Mouse (Mus musculus) G1E (cell line): ENCODE data around the gene Dscam. TPM values are rescaled to one million over a fixed set of nuclear protein-coding genes. Genes with fewer than 3 reads are reported as not detected.

Experiments used
- ATAC-seq: 2 replicates; pipeline ENCODE4 v1.8.0; 2016; ENCODE audit warnings: mild to moderate bottlenecking; ENCODE audit not compliant: insufficient number of reproducible peaks, poor library complexity, low FRiP score, severe bottlenecking; ENCODE audit errors: extremely low read depth
- DNase-seq: peaks from one replicate; pipeline ENCODE4 v3.0.0; 2012; ENCODE audit warnings: low spot score
- H3K27me3 ChIP-seq: 2 replicates; pipeline ENCODE4 v1.6.1; 2012; ENCODE audit warnings: mild to moderate bottlenecking, low read length, inconsistent platforms; ENCODE audit not compliant: insufficient read depth
- H3K36me3 ChIP-seq: replicated peaks from 2 replicates; pipeline ENCODE3; 2012; ENCODE audit warnings: mild to moderate bottlenecking, inconsistent platforms
- H3K4me1 ChIP-seq: 2 replicates; pipeline ENCODE4 v1.6.1; 2012; ENCODE audit warnings: low read depth, low read length, inconsistent platforms, mixed read lengths; ENCODE audit not compliant: insufficient read depth
- H3K4me3 ChIP-seq: 2 replicates; pipeline ENCODE4 v1.5.1; 2012; ENCODE audit warnings: low read depth, mild to moderate bottlenecking, inconsistent platforms, low read length, moderate library complexity, mixed read lengths
- H3K9me3 ChIP-seq: replicated peaks from 2 replicates; pipeline ENCODE4 v1.6.1; 2012; ENCODE audit warnings: inconsistent platforms
- CTCF ChIP-seq: IDR thresholded peaks from 2 replicates; pipeline ENCODE4 v1.5.1; 2012; ENCODE audit warnings: low read depth, low read length, inconsistent platforms, mixed read lengths
- GATA1 ChIP-seq: IDR thresholded peaks from 2 replicates; pipeline ENCODE4 v1.6.1; 2012; ENCODE audit warnings: borderline replicate concordance, low read length, inconsistent platforms, mixed read lengths
- GATA2 ChIP-seq: IDR thresholded peaks from 2 replicates; pipeline ENCODE4 v1.6.1; 2012; ENCODE audit warnings: low read depth, low read length, inconsistent platforms, borderline replicate concordance
- POLR2AphosphoS5 ChIP-seq: IDR thresholded peaks from 2 replicates; pipeline ENCODE4 v1.6.1; 2012; ENCODE audit warnings: low read depth, low read length, inconsistent platforms; ENCODE audit not compliant: insufficient replicate concordance
- TAL1 ChIP-seq: conservative IDR thresholded peaks from 2 replicates; pipeline ENCODE4 v1.6.1; 2012; ENCODE audit warnings: low read depth, low read length, inconsistent platforms, mixed read lengths
- polyA plus RNA-seq: library from polyadenylated mRNA; stranded (reverse); fragments of >175 nt; gene quantifications from 2 replicates; pipeline ENCODE4 v1.2.3, GENCODE M21; 2012
- total RNA-seq, 2 experiments: library from RNA; stranded (forward) in 1 of 2; stranded (reverse) in 1 of 2; fragments of 200-1000 nt in 1 of 2; fragments of >200 nt in 1 of 2; fragmentation: Nextera tagmentation in 1 of 2; gene quantifications; 2 replicates each; pipeline ENCODE4 v1.2.3; 2014 to 2017

Dscam gene
- total and polyA plus RNA-seq, 3 experiments, result under 0.01 TPM; not detected in 2

- Histone ChIP-seq H3K4me3 (no peak overlapping the region), H3K36me3 (no peaks in the 10 kb centered on the region), H3K27me3 (no peaks in the 10 kb centered on the region), H3K9me3 (peaks cover 3% of the 10 kb centered on the region; the same call in 1 of the 2 replicates), H3K4me1 (no peaks in the 10 kb centered on the region)
- DNase-seq (no peak), ATAC-seq (no peak)
- TF ChIP-seq TAL1, result no peak
- TF ChIP-seq GATA2, result no peak
- TF ChIP-seq GATA1, result no peak
- no peak for TF ChIP-seq POLR2AphosphoS5
- no peak for TF ChIP-seq CTCF
These were observed 164.3 kb downstream of the Dscam start for GRCm38 (mm10) chr16:97006041-97006853.

GRCm38 (mm10) chr16:97003965-97004364 is 166.6 kb downstream of the Dscam start:
- Histone ChIP-seq H3K27me3 (no peaks in the 10 kb centered on the region), H3K36me3 (no peaks in the 10 kb centered on the region), H3K4me3 (no peak overlapping the region), H3K9me3 (peaks cover 3% of the 10 kb centered on the region; the same call in 1 of the 2 replicates), H3K4me1 (no peaks in the 10 kb centered on the region)
- TF ChIP-seq GATA2 (no peak), CTCF (no peak), POLR2AphosphoS5 (no peak), TAL1 (no peak), GATA1 (no peak)
- DNase-seq (no peak), ATAC-seq (no peak)

GRCm38 (mm10) chr16:97002837-97003236 is 167.7 kb downstream of the Dscam start:
- H3K36me3 ChIP-seq, result no peaks in the 10 kb centered on the region
- H3K27me3 ChIP-seq, result no peaks in the 10 kb centered on the region
- TF ChIP-seq GATA1 (no peak), CTCF (no peak), TAL1 (no peak), GATA2 (no peak), POLR2AphosphoS5 (no peak)
- H3K4me3 ChIP-seq, result no peak overlapping the region
- no peaks in the 10 kb centered on the region for H3K4me1 ChIP-seq
- DNase-seq (no peak), ATAC-seq (no peak)
- peaks cover 3% of the 10 kb centered on the region; the same call in 1 of the 2 replicates for H3K9me3 ChIP-seq

GRCm38 (mm10) chr16:97002189-97002588 is 168.4 kb downstream of the Dscam start:
- H3K27me3 ChIP-seq, result no peaks in the 10 kb centered on the region

GRCm38 (mm10) chr16:96996854-96997253 is 173.7 kb downstream of the Dscam start:
- no peak for TF ChIP-seq CTCF
- no peak for TF ChIP-seq GATA2
- no peak for TF ChIP-seq TAL1
- TF ChIP-seq GATA1, result no peak
- no peak for TF ChIP-seq POLR2AphosphoS5
- Histone ChIP-seq H3K4me1 (no peaks in the 10 kb centered on the region), H3K36me3 (no peaks in the 10 kb centered on the region), H3K4me3 (no peak overlapping the region), H3K9me3 (0 out of 2 replicates have a peak, but pooled peaks cover 2% of the 10 kb centered on the region), H3K27me3 (no peaks in the 10 kb centered on the region)
- DNase-seq (no peak), ATAC-seq (no peak)

More at GRCm38 (mm10) chr16:97002189-97002588, 168.4 kb downstream of the Dscam start:
- no peak for TF ChIP-seq POLR2AphosphoS5
- TF ChIP-seq CTCF, result no peak
- no peak for TF ChIP-seq GATA1
- no peak for TF ChIP-seq TAL1
- no peak for TF ChIP-seq GATA2
- H3K9me3 ChIP-seq, result peaks cover 3% of the 10 kb centered on the region; the same call in 1 of the 2 replicates
- DNase-seq (no peak), ATAC-seq (no peak)
- H3K4me1 ChIP-seq, result no peaks in the 10 kb centered on the region
- H3K4me3 ChIP-seq, result no peak overlapping the region
- no peaks in the 10 kb centered on the region for H3K36me3 ChIP-seq

- H3K4me1 ChIP-seq, result no peaks in the 10 kb centered on the region
- TF ChIP-seq TAL1 (no peak), GATA1 (no peak)
- 0 out of 2 replicates have a peak, but pooled peaks cover 2% of the 10 kb centered on the region for H3K9me3 ChIP-seq
- no peak overlapping the region for H3K4me3 ChIP-seq
- no peaks in the 10 kb centered on the region for H3K36me3 ChIP-seq
- no peak for DNase-seq
- no peaks in the 10 kb centered on the region for H3K27me3 ChIP-seq
- ATAC-seq, result no peak
These were observed 174.7 kb downstream of the Dscam start for GRCm38 (mm10) chr16:96995858-96996257.
